Mouse (Mus musculus): ENCODE results near the gene Nutf2-ps1.
A peak's percentile ranks its signal among the peaks of the same experiment; 100 is the strongest.
"Not testable (repeated sequence)": the region's sequence is repeated elsewhere in the genome, so short reads cannot be mapped to it uniquely, and the experiment has no call there.

The Nutf2-ps1 gene

GRCm38 (mm10) chr19:53588968-53589367 is at the start of gene Nutf2-ps1:
Gene Nutf2-ps1, minus strand, starts transcription at chr19:53589068.
- not testable (repeated sequence) for DNase-seq (ENCODE audit: low spot score in 2 of 2)

- DNase-seq (ENCODE audit: low spot score in 2 of 2): no peak
Measured at GRCm38 (mm10) chr19:53638041-53638440, 49.2 kb upstream of the Nutf2-ps1 start.

DNA sequence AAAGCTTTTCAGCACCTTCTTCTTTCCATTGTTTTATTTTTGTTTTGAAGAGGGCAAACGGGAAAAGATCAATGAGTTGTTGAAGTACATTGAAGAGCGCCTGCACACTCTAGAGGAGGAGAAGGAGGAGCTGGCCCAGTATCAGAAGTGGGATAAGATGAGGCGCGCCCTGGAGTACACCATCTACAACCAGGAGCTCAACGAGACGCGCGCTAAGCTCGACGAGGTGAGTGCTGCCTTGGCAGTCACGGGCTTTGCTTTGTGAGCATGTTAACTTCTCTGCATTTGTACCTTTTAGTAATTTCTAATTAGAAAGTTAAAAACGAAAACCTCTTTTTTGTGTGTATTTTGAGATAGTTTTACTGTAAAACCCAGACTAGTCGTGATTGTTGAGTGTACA is 32.8 kb upstream of the Nutf2-ps1 start:
- no peak for DNase-seq (ENCODE audit: low spot score in 2 of 2)

- no peak for DNase-seq (ENCODE audit: low spot score in 2 of 2)
Measured at GRCm38 (mm10) chr19:53608921-53609320, 20.1 kb upstream of the Nutf2-ps1 start.

DNA sequence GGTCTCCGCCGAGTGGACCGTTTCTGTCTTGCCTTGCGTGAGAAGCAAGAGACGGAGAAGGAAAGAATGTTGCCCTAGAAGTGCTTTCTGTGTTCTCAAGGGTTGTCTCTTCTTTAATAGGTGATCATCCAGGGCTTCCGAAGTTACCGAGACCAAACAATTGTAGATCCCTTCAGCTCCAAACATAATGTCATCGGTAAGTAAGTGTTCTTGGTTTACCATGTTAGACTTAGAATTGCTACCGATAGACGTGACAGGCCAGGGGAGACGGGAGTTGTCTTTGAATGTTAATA is 12.4 kb upstream of the Nutf2-ps1 start:
- DNase-seq (ENCODE audit: low spot score in 2 of 2): no peak

- DNase-seq (ENCODE audit: low spot score in 2 of 2): peak; percentile 47 to 51
Measured at GRCm38 (mm10) chr19:53600549-53601362, 11.9 kb upstream of the Nutf2-ps1 start.

DNA sequence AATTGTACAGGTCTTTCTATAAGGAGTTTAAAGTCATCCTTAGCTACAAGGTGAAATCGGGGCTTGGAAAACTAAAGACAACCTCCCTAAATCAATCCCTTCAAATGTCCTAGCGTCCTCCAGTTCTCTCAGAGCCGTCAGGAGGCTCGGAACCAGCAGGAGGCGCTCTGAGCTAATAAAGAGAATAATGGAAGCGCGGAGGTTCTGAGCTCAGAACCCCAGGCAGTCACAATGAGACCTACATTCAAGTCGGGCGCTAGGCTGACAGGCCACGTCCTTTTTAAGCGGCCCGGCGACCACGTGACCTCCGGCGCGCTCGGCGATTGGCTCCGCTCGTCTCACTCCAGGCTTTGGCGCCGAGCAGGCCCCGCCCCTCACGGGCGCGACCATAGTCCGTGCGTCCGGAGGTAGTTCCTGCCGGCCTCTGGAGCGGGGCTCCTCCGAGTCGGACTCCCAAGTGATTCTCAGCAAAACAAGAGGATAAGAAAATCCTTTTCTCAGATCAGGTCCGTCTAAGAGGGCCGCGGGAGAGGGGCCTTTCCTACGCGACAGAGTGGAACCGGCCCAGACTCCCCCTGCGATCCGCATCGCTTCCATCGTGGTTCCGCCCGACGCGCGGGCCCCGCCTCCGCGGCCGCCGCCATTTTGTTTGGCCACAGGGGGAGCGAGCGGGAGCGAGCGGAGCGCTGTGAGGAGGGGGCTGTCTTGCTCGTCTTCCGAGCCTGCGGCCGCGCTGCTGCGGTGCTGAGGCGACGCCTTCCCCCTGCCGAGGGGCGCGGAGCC is 11.1 kb upstream of the Nutf2-ps1 start, which contains the start of gene Smc3:
Smc3 (plus strand) TSS at position 642 of the 783 bp plus-strand sequence.
- DNase-seq (ENCODE audit: low spot score in 2 of 2): peak; percentile 98 to 99

- DNase-seq (ENCODE audit: low spot score in 2 of 2): no peak
Measured at GRCm38 (mm10) chr19:53596723-53597474, 8.0 kb upstream of the Nutf2-ps1 start.

GRCm38 (mm10) chr19:53587686-53588085 is 1.2 kb downstream of the Nutf2-ps1 start:
- DNase-seq (ENCODE audit: low spot score in 2 of 2): not testable (repeated sequence)

DNA sequence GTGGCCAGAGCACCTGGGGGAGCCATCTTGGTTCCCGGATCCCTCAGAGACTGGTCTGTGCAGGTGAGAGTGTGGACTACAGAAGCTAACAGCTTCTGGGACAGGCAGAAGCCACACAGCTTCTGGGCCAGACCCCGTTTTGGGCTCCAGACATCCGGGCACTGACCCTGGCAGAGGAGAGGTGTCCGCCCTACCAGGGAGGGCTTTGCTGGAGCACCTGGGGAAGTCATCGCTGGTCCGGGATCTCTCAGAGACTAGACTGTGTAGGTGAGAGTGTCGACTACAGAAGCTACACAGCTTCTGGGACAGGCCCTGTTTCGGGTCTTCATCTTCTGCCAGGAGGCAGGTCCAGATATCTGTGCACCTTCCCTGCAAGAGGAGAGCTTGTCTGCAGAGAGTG is 8.6 kb downstream of the Nutf2-ps1 start:
- DNase-seq (ENCODE audit: low spot score in 2 of 2): not testable (repeated sequence)

- peak; percentile 21 to 56 for DNase-seq (ENCODE audit: low spot score in 2 of 2)
Measured at GRCm38 (mm10) chr19:53578597-53579252, 10.1 kb downstream of the Nutf2-ps1 start.

- DNase-seq (ENCODE audit: low spot score in 2 of 2): no peak
Measured at GRCm38 (mm10) chr19:53577025-53577800, 11.7 kb downstream of the Nutf2-ps1 start.

GRCm38 (mm10) chr19:53576061-53576460 is 12.8 kb downstream of the Nutf2-ps1 start:
- DNase-seq (ENCODE audit: low spot score in 2 of 2): no peak

- no peak for DNase-seq (ENCODE audit: low spot score in 2 of 2)
Measured at GRCm38 (mm10) chr19:53575296-53576010, 13.4 kb downstream of the Nutf2-ps1 start.

DNA sequence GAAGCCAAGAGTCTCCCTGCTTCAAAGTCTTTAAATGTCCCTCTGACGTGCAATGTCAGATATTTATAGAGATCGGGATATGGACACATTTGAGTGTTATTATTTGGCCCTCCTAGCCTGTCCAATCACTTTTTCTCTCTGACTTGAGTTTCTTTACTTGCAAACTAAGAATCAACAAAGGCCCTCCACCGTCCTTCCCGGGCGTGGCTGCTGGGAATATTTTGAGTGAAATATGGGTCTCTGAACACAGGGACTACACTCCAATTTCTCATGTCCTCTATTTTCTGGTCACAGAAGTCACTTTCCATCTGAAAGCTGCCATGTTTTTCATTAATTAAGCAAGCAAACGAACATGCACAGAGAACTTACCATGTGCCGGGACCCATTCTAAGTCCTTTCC is 14.3 kb downstream of the Nutf2-ps1 start:
- DNase-seq (ENCODE audit: low spot score in 2 of 2): no peak

DNA sequence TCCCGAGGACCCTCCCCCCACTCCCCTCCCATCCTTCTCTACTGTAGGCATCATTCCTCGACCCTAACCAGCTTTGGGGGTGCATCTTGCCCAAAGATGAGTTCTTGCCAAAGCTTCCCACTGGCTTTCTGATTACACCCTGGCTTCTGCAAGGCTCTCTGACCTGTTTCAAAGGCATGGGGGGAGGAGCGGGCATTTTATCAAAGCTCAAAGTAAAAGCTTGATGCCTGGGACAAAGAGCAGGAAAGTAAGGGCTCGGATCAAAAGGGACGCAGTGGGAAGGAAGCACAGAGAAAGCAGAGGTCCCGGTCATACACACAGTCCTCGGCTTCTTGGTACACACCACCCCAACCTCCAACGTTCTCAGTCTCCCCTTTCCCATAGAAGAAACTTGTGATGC is 14.7 kb downstream of the Nutf2-ps1 start:
- DNase-seq (ENCODE audit: low spot score in 2 of 2): no peak

GRCm38 (mm10) chr19:53573151-53573550 is 15.7 kb downstream of the Nutf2-ps1 start:
- no peak for DNase-seq (ENCODE audit: low spot score in 2 of 2)

DNA sequence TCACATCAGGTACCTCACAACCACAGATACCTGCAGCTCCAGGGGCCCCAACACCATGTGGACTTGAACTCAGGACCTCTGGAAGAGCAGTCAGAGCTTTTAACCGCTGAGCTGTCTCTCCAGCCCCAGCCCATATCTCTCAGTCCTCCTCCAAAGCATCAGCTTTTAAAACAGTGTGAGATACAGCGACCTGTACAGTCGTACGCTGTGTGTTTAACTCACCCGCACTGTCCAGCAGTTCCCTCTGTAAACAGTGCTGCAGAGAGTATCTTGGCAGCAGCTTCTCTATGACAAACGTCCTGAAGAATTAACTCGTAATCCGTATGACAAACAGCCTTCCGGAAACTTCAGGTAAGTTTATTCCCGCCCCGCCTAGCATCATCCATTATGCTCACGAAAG is 16.3 kb downstream of the Nutf2-ps1 start:
- no peak for DNase-seq (ENCODE audit: low spot score in 2 of 2)

- DNase-seq (ENCODE audit: low spot score in 2 of 2): no peak
Measured at GRCm38 (mm10) chr19:53571501-53572428, 17.1 kb downstream of the Nutf2-ps1 start.
